Comparison of ENCODE assay signal across 9 mouse cellular contexts in genomic region chr8:128724819-128725218, GRCm38 (mm10). TPM values are rescaled to one million over a fixed set of nuclear protein-coding genes. Genes with fewer than 3 reads are reported as not detected.
A peak's percentile ranks its signal among the peaks of the same experiment; 100 is the strongest.
DNase-seq lines count a peak whose midpoint lies in the region; ATAC-seq lines count a peak whose summit lies in the region.
"Had no signal": no experiment of that assay in that cellular context is flagged by ENCODE, and none has a peak within 500 bp of the region (broad histone marks: within the 10 kb centered on the region; RNA-seq: fewer than 3 reads in every experiment).

No protein-coding gene starts in this region.

- H3K4me2 ChIP-seq in heart, embryonic 12.5 days, result no peak overlapping the region
- no peak overlapping the region for H3K4me2 ChIP-seq in hindbrain, embryonic 13.5 days
- H3K4me2 ChIP-seq: limb, embryonic 13.5 days had no signal

- peaks cover 51% of the 10 kb centered on the region for H3K36me3 ChIP-seq in heart, embryonic 12.5 days
- peaks cover 46% of the 10 kb centered on the region for H3K36me3 ChIP-seq in hindbrain, embryonic 13.5 days

- H3K27ac ChIP-seq in heart, embryonic 12.5 days (ENCODE audit: poor library complexity, severe bottlenecking), result no peak overlapping the region
- no peak overlapping the region for H3K27ac ChIP-seq in hindbrain, embryonic 13.5 days
- H3K27ac ChIP-seq: limb, embryonic 13.5 days had no signal

- no peak overlapping the region for H3K4me3 ChIP-seq in heart, embryonic 12.5 days
- no peak overlapping the region for H3K4me3 ChIP-seq in hindbrain, embryonic 13.5 days
- H3K4me3 ChIP-seq: limb, embryonic 13.5 days had no signal

- no peaks in the 10 kb centered on the region for H3K4me1 ChIP-seq in heart, embryonic 12.5 days (replicated peaks)
- H3K4me1 ChIP-seq in hindbrain, embryonic 13.5 days (replicated peaks), result no peaks in the 10 kb centered on the region
- H3K4me1 ChIP-seq: limb, embryonic 13.5 days had no signal

- no peaks in the 10 kb centered on the region for H3K9me3 ChIP-seq in heart, embryonic 12.5 days (replicated peaks)
- no peaks in the 10 kb centered on the region for H3K9me3 ChIP-seq in hindbrain, embryonic 13.5 days
- H3K9me3 ChIP-seq: limb, embryonic 13.5 days had no signal

- intact Hi-C loops in heart, postnatal 14 days (cut with DNase I), result no loop called here

- no peaks in the 10 kb centered on the region for H3K27me3 ChIP-seq in heart, embryonic 12.5 days (replicated peaks)
- no peaks in the 10 kb centered on the region for H3K27me3 ChIP-seq in hindbrain, embryonic 13.5 days
- H3K27me3 ChIP-seq: limb, embryonic 13.5 days had no signal

- no peak overlapping the region for H3K9ac ChIP-seq in heart, embryonic 12.5 days
- no peak overlapping the region for H3K9ac ChIP-seq in hindbrain, embryonic 13.5 days
- H3K9ac ChIP-seq: limb, embryonic 13.5 days had no signal

- DNase-seq in heart, postnatal 14 days, result peak; percentile 17 to 29
- peak; percentile 79 for DNase-seq in brain, adult 2 months (ENCODE audit: low read depth, low spot score)
- peak; percentile 40 for DNase-seq in mesoderm, embryonic 11.5 days (ENCODE audit: low read depth, low spot score)
- DNase-seq in gastrocnemius, postnatal 4 days (ENCODE audit: low spot score in 2 of 2), result no peak
- DNase-seq in heart, adult 9 months (ENCODE audit: low spot score in 2 of 2), result no peak

- 70% methylated on average over 1 of the region's 1 CpGs for WGBS in heart, embryonic 12.5 days
- WGBS in hindbrain, embryonic 13.5 days, result 78% methylated on average over 1 of the region's 1 CpGs

- no peak for ATAC-seq in heart, embryonic 12.5 days (ENCODE audit: insufficient number of reproducible peaks, low FRiP score)
- peak; percentile 51 for ATAC-seq in CD4-positive, CD25-positive, alpha-beta regulatory T cell, adult 4 months
- ATAC-seq in hindbrain, embryonic 13.5 days (ENCODE audit: low FRiP score), result peak; percentile 49; the same call in 1 of the 2 replicates

RNA-seq across cellular contexts. Expression of gene Itgb1, which starts 39.4 kb away (rescaled TPM):
- total RNA-seq in heart, postnatal 14 days (2021), result 100 to 1,000 TPM; 467 to 472 TPM
- 474 and 476 TPM in 2 replicates for polyA plus RNA-seq in heart, embryonic 12.5 days (2016; fragmentation: Nextera tagmentation; extraction: Ambion mirVana)
- polyA plus RNA-seq in CD4-positive, CD25-positive, alpha-beta regulatory T cell, adult 4 months (2017; shearing (Covaris generic)), result 10 to 100 TPM; 67.0 to 77.7 TPM
- polyA plus RNA-seq in hindbrain, embryonic 13.5 days (2015; fragmentation: Nextera tagmentation; extraction: Ambion mirVana), result 95.7 and 101 TPM in 2 replicates
- 100 to 1,000 TPM; 438 to 442 TPM for total RNA-seq in gastrocnemius, postnatal 4 days (2021)

Comparison
In these comparisons a context has a peak if more than half of its experiments do, and no peak if none do; other contexts are left out.
1. DNase-seq: peak in heart, postnatal 14 days (2 of 2), brain, adult 2 months (single experiment) and mesoderm, embryonic 11.5 days (single experiment); none in gastrocnemius, postnatal 4 days (0 of 2) and heart, adult 9 months (0 of 2).